In the genomic region with DNA sequence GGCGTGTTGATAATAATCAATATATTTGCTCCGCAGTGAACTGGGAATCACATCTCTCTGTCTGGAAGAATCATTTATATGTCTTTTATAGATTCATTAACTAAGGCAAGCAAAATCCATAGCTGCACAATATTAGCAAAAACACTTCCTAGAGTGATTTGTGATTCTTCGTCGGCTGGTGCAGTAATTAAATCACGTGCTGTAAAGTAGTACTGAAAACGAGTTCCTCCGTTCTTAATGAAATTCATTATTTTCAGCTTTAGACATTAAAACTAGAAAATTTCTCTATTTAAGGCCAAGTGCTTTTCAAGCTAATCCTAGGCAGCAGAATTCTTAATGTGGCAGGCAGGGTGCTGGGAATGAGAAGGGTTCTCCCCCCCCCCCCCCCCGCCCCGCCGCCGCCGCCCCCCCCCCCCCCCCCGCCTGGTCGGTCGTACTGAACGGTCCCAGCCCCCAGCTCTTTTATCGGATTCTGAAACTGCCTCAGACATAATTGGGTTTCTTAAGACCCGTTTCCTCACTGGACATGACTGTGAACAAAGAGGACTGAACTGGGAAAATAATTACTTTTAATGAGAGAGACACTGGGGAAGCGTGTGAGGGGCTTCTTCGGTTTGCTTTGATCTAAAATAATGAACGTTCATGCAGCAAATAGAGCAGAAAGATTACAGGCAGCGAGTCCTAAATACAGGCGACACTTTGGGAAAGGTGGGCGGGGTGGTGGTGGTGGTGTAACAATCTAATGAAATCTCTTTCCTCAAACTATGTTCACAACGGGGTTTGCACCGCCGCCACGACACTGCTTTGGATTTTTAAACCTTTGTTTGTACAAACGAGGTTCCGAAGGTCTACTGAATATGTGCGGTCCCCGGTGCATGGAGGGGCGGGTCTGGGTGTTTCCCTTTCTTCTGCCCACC, we compare ENCODE assay signal across 9 mouse cellular contexts.
DNase-seq lines count a peak whose midpoint lies in the region; ATAC-seq and TF ChIP-seq lines count a peak whose summit lies in the region.
"Had no signal": no experiment of that assay in that cellular context is flagged by ENCODE, and none has a peak within 500 bp of the region (broad histone marks: within the 10 kb centered on the region; RNA-seq: fewer than 3 reads in every experiment).

No protein-coding gene starts in this region.

- 0 out of 2 replicates have a peak, but pooled peaks cover 4% of the 10 kb centered on the region for H3K9me3 ChIP-seq in heart, embryonic 13.5 days
- H3K9me3 ChIP-seq in ES-E14 (ENCODE audit: control insufficient read depth, insufficient read depth, low read depth, low read length) = no peaks in the 10 kb centered on the region
- H3K9me3 ChIP-seq in forebrain, embryonic 12.5 days = no peaks in the 10 kb centered on the region

- TF ChIP-seq CTCF in thymus, adult 2 months (IDR thresholded peaks at IDR 0.05; ENCODE audit: borderline replicate concordance, control insufficient read depth, extremely low read depth, insufficient read depth, low read length, poor library complexity) = no peak

- 37% methylated on average over 24 of the region's 33 CpGs for WGBS in heart, embryonic 13.5 days
- 8% methylated on average over 25 of the region's 33 CpGs for WGBS in forebrain, embryonic 12.5 days
- 45% methylated on average over 24 of the region's 33 CpGs for WGBS in thymus, adult 2 months

- H3K36me3 ChIP-seq in heart, embryonic 13.5 days = no peaks in the 10 kb centered on the region
- no peaks in the 10 kb centered on the region for H3K36me3 ChIP-seq in ES-E14 (ENCODE audit: control insufficient read depth, insufficient read depth, low read length, poor library complexity, severe bottlenecking)
- H3K36me3 ChIP-seq in forebrain, embryonic 12.5 days (replicated peaks) = no peaks in the 10 kb centered on the region
- no peaks in the 10 kb centered on the region for H3K36me3 ChIP-seq in thymus, adult 2 months (ENCODE audit: control insufficient read depth, insufficient read depth, low read length)

- 0 out of 2 replicates have a peak overlapping the region, but pooled peaks have one; percentile 25 for H3K27ac ChIP-seq in heart, embryonic 13.5 days (replicated peaks)
- no peak overlapping the region for H3K27ac ChIP-seq in ES-E14 (ENCODE audit: insufficient read depth, low read depth, low read length, poor library complexity, severe bottlenecking)
- H3K27ac ChIP-seq in forebrain, embryonic 12.5 days = peak overlapping the region; percentile 77
- H3K27ac ChIP-seq in thymus, adult 2 months (ENCODE audit: control insufficient read depth, insufficient read depth, low read length) = no peak overlapping the region

- no peaks in the 10 kb centered on the region for H3K4me1 ChIP-seq in heart, embryonic 13.5 days
- no peaks in the 10 kb centered on the region for H3K4me1 ChIP-seq in ES-E14 (ENCODE audit: control insufficient read depth in 2 of 2, insufficient read depth in 2 of 2, low read length in 2 of 2, poor library complexity in 1 of 2)
- H3K4me1 ChIP-seq in forebrain, embryonic 12.5 days = peaks cover 16% of the 10 kb centered on the region
- no peaks in the 10 kb centered on the region for H3K4me1 ChIP-seq in thymus, adult 2 months (replicated peaks; ENCODE audit: control insufficient read depth, insufficient read depth, low read length)

- peak overlapping the region; percentile 73 for H3K9ac ChIP-seq in heart, embryonic 13.5 days
- no peak overlapping the region for H3K9ac ChIP-seq in ES-E14 (ENCODE audit: insufficient read depth, low read depth, low read length, poor library complexity, severe bottlenecking)
- H3K9ac ChIP-seq in forebrain, embryonic 12.5 days = peak overlapping the region; percentile 22

- DNase-seq in heart, postnatal 36 days = no peak
- DNase-seq in ES-E14 (ENCODE audit: low read depth, low spot score) (no peak), liver (peak; percentile 4)
- peak; percentile 93 for DNase-seq in retina, embryonic 14.5 days (ENCODE audit: low spot score)
- no peak for DNase-seq in thymus, adult 2 months
- no peak for DNase-seq in urinary bladder, postnatal 14 days (ENCODE audit: low spot score)

- no peak for ATAC-seq in heart, embryonic 13.5 days (ENCODE audit: extremely low read depth, insufficient number of reproducible peaks, low FRiP score, low TSS enrichment)
- ATAC-seq in forebrain, embryonic 12.5 days (ENCODE audit: low FRiP score) = peak; percentile 86

- intact Hi-C loops in heart, postnatal 36 days (cut with DNase I) = no loop called here

- peak overlapping the region; percentile 73 for H3K4me2 ChIP-seq in heart, embryonic 13.5 days
- H3K4me2 ChIP-seq in forebrain, embryonic 12.5 days = peak overlapping the region; percentile 54

- H3K4me3 ChIP-seq in heart, embryonic 13.5 days = peak overlapping the region; percentile 53
- H3K4me3 ChIP-seq in ES-E14 (ENCODE audit: insufficient read depth in 1 of 2, low read depth in 1 of 2, low read length in 2 of 2, poor library complexity in 1 of 2, severe bottlenecking in 1 of 2) = peak overlapping the region; percentile 20 to 46; a peak in 2 of 4 replicates
- peak overlapping the region; percentile 31 for H3K4me3 ChIP-seq in forebrain, embryonic 12.5 days (replicated peaks)
- no peak overlapping the region for H3K4me3 ChIP-seq in thymus, adult 2 months (ENCODE audit: control insufficient read depth, insufficient read depth, low read length)

- in situ Hi-C loops in ES-E14 (cut with MboI; ENCODE audit: low sequenced_read_pairs in 2 of 2, unreplicated experiment in 2 of 2) = no loop called here

- no peaks in the 10 kb centered on the region for H3K27me3 ChIP-seq in heart, embryonic 13.5 days (replicated peaks)
- no peaks in the 10 kb centered on the region; the same call in 1 of the 2 replicates for H3K27me3 ChIP-seq in forebrain, embryonic 12.5 days
- no peaks in the 10 kb centered on the region; the same call in 1 of the 2 replicates for H3K27me3 ChIP-seq in thymus, adult 2 months (ENCODE audit: control insufficient read depth, insufficient read depth, low read length)
- H3K27me3 ChIP-seq: CH12.LX had no signal

- no peak for TF ChIP-seq POLR2A in thymus, adult 2 months (IDR thresholded peaks at IDR 0.05; ENCODE audit: control insufficient read depth, extremely low read depth, insufficient read depth, low read length, poor library complexity)

TF ChIP-seq in ES-E14, 5 proteins besides CTCF, POLR2A, EP300 and RAD21:
- no peak for TF ChIP-seq ZC3H11A (IDR thresholded peaks at IDR 0.05; ENCODE audit: borderline replicate concordance, low read depth, low read length)
- TF ChIP-seq MAFK (IDR thresholded peaks at IDR 0.05; ENCODE audit: insufficient read depth, low read depth, low read length) = no peak
- no peak for TF ChIP-seq CHD2 (IDR thresholded peaks at IDR 0.05; ENCODE audit: low read depth, low read length)
- no peak for TF ChIP-seq HCFC1 (IDR thresholded peaks at IDR 0.05; ENCODE audit: borderline replicate concordance, insufficient read depth, low read length)
- TF ChIP-seq ZNF384 (IDR thresholded peaks at IDR 0.05; ENCODE audit: low read depth, low read length) = no peak

Comparison
In these comparisons a context has a peak if more than half of its experiments do, and no peak if none do; other contexts are left out.
1. H3K27ac ChIP-seq: peak in heart, embryonic 13.5 days (single experiment) and forebrain, embryonic 12.5 days (single experiment); none in ES-E14 (single experiment) and thymus, adult 2 months (single experiment).
2. DNase-seq: peak in liver (single experiment) and retina, embryonic 14.5 days (single experiment); none in heart, postnatal 36 days (0 of 2), ES-E14 (single experiment), thymus, adult 2 months (single experiment) and urinary bladder, postnatal 14 days (single experiment).